Mouse (Mus musculus) stomach, postnatal 0 days (tissue): ENCODE data around the gene Foxn2.

Experiments used
- CTCF ChIP-seq: IDR thresholded peaks from 2 replicates; pipeline ENCODE4 v1.5.1; 2016; ENCODE audit warnings: antibody characterized with exemption, low read depth, mild to moderate bottlenecking, moderate library complexity
- EP300 ChIP-seq: optimal IDR thresholded peaks from 2 replicates; pipeline ENCODE3; 2016; ENCODE audit warnings: antibody characterized with exemption

- TF ChIP-seq EP300: no peak
- TF ChIP-seq CTCF: no peak
Observed at GRCm38 (mm10) chr17:88505275-88505723, 64.8 kb downstream of the Foxn2 start.
